In the genomic region with DNA sequence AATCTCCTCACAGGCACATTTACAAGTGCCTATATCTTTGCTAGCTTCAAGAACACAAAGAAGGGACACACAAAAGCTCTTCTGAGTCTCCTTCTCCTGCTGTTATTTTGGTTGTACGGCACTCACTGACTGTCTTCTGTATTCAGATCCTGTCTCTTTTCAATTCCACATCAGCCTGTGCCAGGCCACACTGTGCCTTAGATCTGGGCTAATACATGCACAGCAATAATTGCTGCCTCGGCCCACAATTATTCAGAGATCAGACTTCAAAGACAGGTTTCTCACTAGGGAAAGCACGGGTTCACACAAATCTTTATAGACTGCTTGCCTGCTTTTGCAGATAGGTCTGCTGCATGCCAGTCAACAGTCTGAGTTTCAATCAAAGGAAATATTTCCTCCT, we compare ENCODE assay signal across 22 mouse cellular contexts.
DNase-seq lines count a peak whose midpoint lies in the region; ATAC-seq lines count a peak whose summit lies in the region.
"Had no signal": no experiment of that assay in that cellular context is flagged by ENCODE, and none has a peak within 500 bp of the region (broad histone marks: within the 10 kb centered on the region; RNA-seq: fewer than 3 reads in every experiment).

No protein-coding gene starts in this region.

- H3K4me1 ChIP-seq in midbrain, embryonic 11.5 days (ENCODE audit: control insufficient read depth, insufficient read depth, low read length), result no peaks in the 10 kb centered on the region
- H3K4me1 ChIP-seq in midbrain, embryonic 10.5 days, result no peaks in the 10 kb centered on the region
- H3K4me1 ChIP-seq in midbrain, embryonic 12.5 days, result peaks cover 9% of the 10 kb centered on the region; the same call in 1 of the 2 replicates
- H3K4me1 ChIP-seq: embryonic facial prominence, embryonic 13.5 days; heart, embryonic 10.5 days; kidney, embryonic 15.5 days; limb, embryonic 10.5 days; neural tube, embryonic 15.5 days had no signal

- no peaks in the 10 kb centered on the region for H3K9me3 ChIP-seq in midbrain, embryonic 11.5 days (ENCODE audit: control insufficient read depth, low read length)
- no peaks in the 10 kb centered on the region for H3K9me3 ChIP-seq in midbrain, embryonic 10.5 days (replicated peaks)
- no peaks in the 10 kb centered on the region for H3K9me3 ChIP-seq in midbrain, embryonic 12.5 days
- H3K9me3 ChIP-seq: embryonic facial prominence, embryonic 13.5 days; heart, embryonic 10.5 days; kidney, embryonic 15.5 days; limb, embryonic 10.5 days; neural tube, embryonic 15.5 days had no signal

- 52% methylated on average over 3 of the region's 3 CpGs for WGBS in midbrain, embryonic 11.5 days
- 80% methylated on average over 3 of the region's 3 CpGs for WGBS in midbrain, embryonic 10.5 days
- 43% methylated on average over 3 of the region's 3 CpGs for WGBS in midbrain, embryonic 12.5 days

- no peak overlapping the region for H3K4me3 ChIP-seq in midbrain, embryonic 11.5 days (ENCODE audit: low read depth, low read length)
- no peak overlapping the region for H3K4me3 ChIP-seq in midbrain, embryonic 10.5 days
- no peak overlapping the region for H3K4me3 ChIP-seq in midbrain, embryonic 12.5 days
- H3K4me3 ChIP-seq: embryonic facial prominence, embryonic 13.5 days; heart, embryonic 10.5 days; kidney, embryonic 15.5 days; limb, embryonic 10.5 days; neural tube, embryonic 15.5 days had no signal

- H3K4me2 ChIP-seq in midbrain, embryonic 11.5 days, result no peak overlapping the region
- no peak overlapping the region for H3K4me2 ChIP-seq in midbrain, embryonic 12.5 days (replicated peaks)
- H3K4me2 ChIP-seq: embryonic facial prominence, embryonic 13.5 days; kidney, embryonic 15.5 days; neural tube, embryonic 15.5 days had no signal

- H3K36me3 ChIP-seq in midbrain, embryonic 11.5 days (ENCODE audit: control insufficient read depth, insufficient read depth, low read length), result no peaks in the 10 kb centered on the region
- H3K36me3 ChIP-seq in midbrain, embryonic 10.5 days, result no peaks in the 10 kb centered on the region
- no peaks in the 10 kb centered on the region for H3K36me3 ChIP-seq in midbrain, embryonic 12.5 days
- H3K36me3 ChIP-seq: embryonic facial prominence, embryonic 13.5 days; heart, embryonic 10.5 days; kidney, embryonic 15.5 days; limb, embryonic 10.5 days; neural tube, embryonic 15.5 days had no signal

- no peaks in the 10 kb centered on the region for H3K27me3 ChIP-seq in midbrain, embryonic 11.5 days (ENCODE audit: control insufficient read depth, insufficient read depth, low read length)
- H3K27me3 ChIP-seq in midbrain, embryonic 10.5 days (ENCODE audit: low read depth, poor library complexity, severe bottlenecking), result no peaks in the 10 kb centered on the region
- H3K27me3 ChIP-seq in midbrain, embryonic 12.5 days, result no peaks in the 10 kb centered on the region
- H3K27me3 ChIP-seq: embryonic facial prominence, embryonic 13.5 days; kidney, embryonic 15.5 days; neural tube, embryonic 15.5 days had no signal

- peak; percentile 70; the same call in 1 of the 2 replicates for ATAC-seq in frontal cortex, adult (ENCODE audit: low TSS enrichment)
- ATAC-seq in midbrain, embryonic 11.5 days (ENCODE audit: low FRiP score), result peak; percentile 61
- ATAC-seq in midbrain, embryonic 12.5 days (ENCODE audit: low FRiP score, low read depth), result peak; percentile 79
- ATAC-seq: intestine, embryonic 16.5 days had no signal

- no peak overlapping the region for H3K27ac ChIP-seq in midbrain, embryonic 11.5 days (ENCODE audit: low read depth, low read length)
- no peak overlapping the region for H3K27ac ChIP-seq in midbrain, embryonic 10.5 days (replicated peaks)
- H3K27ac ChIP-seq in midbrain, embryonic 12.5 days (replicated peaks), result 0 out of 2 replicates have a peak overlapping the region, but pooled peaks have one; percentile 10
- H3K27ac ChIP-seq: embryonic facial prominence, embryonic 13.5 days; heart, embryonic 10.5 days; kidney, embryonic 15.5 days; limb, embryonic 10.5 days; neural tube, embryonic 15.5 days had no signal

- H3K9ac ChIP-seq in midbrain, embryonic 11.5 days (ENCODE audit: low read length), result no peak overlapping the region
- H3K9ac ChIP-seq in midbrain, embryonic 12.5 days (replicated peaks), result no peak overlapping the region
- H3K9ac ChIP-seq: embryonic facial prominence, embryonic 13.5 days; kidney, embryonic 15.5 days; neural tube, embryonic 15.5 days had no signal

- no peak for DNase-seq in frontal cortex, postnatal 25 days (ENCODE audit: low spot score in 2 of 2)
- no peak for DNase-seq in midbrain, embryonic 11.5 days (ENCODE audit: low spot score, missing footprints)
- DNase-seq in midbrain, embryonic 10.5 days (ENCODE audit: low spot score), result no peak
- no peak for DNase-seq in spleen, adult 18-20 months
- no peak for DNase-seq in cerebellum, adult 18-20 months
- no peak for DNase-seq in adrenal gland, postnatal 4 days (ENCODE audit: low spot score in 2 of 2)
- DNase-seq: adrenal gland, adult 2 months; heart, postnatal 10 days; kidney, postnatal 4 days; layer of hippocampus, postnatal 36 days; lung, adult 18-20 months; lung, postnatal 14 days; right cerebral cortex, postnatal 4 days; thymus, postnatal 14 days had no signal
